In the genomic region with DNA sequence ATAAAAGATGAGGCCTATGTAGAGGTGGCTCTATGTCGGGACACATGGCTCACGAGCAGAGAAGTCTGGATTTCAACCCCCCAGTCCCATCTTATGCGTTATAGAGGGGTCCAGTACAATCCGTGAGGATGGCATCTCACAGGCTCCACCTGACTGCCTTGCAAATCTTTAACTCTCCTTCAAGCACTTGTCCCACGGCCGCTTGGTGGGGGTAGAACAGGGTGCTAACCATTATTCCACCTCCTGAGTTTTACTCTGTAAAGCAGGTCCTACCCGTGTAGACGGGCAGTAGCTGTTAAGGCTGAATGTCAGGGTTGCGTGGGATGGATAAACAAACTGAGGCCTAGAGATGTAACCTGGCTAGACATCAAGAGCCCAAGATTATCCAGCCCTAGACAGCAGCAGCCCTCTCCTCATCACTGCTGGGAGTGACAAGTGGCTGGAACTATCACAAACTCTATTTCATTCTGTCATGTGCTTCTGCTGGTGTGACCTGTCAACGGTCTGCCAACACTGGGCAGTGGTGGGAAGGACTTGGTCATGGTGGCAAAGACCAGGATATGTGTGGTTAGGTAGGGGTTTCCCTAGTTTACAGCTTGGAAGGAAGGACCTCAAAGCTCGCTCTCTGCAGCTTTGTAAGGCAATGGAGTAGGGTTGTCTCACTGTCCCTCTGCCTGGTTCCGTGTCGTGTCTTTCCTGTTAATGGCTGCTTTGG, we compare ENCODE assay signal across 14 mouse cellular contexts. TPM values are rescaled to one million over a fixed set of nuclear protein-coding genes. Genes with fewer than 3 reads are reported as not detected.
A peak's percentile ranks its signal among the peaks of the same experiment; 100 is the strongest.
DNase-seq lines count a peak whose midpoint lies in the region; ATAC-seq and TF ChIP-seq lines count a peak whose summit lies in the region.
"Had no signal": no experiment of that assay in that cellular context is flagged by ENCODE, and none has a peak within 500 bp of the region (broad histone marks: within the 10 kb centered on the region; RNA-seq: fewer than 3 reads in every experiment).

No protein-coding gene starts in this region.

- H3K9ac ChIP-seq in liver, embryonic 11.5 days (ENCODE audit: low read depth, low read length), result no peak overlapping the region
- no peak overlapping the region for H3K9ac ChIP-seq in intestine, embryonic 15.5 days
- H3K9ac ChIP-seq: heart, embryonic 15.5 days had no signal

- peaks cover 56% of the 10 kb centered on the region for H3K4me1 ChIP-seq in liver, embryonic 11.5 days (replicated peaks; ENCODE audit: control insufficient read depth, insufficient read depth, low read length)
- H3K4me1 ChIP-seq in intestine, embryonic 15.5 days (replicated peaks), result peaks cover 30% of the 10 kb centered on the region
- peaks cover 21% of the 10 kb centered on the region for H3K4me1 ChIP-seq in small intestine, adult 2 months (ENCODE audit: control insufficient read depth, insufficient read depth, insufficient read length, low read length)

- peaks cover 7% of the 10 kb centered on the region; the same call in 1 of the 2 replicates for H3K27me3 ChIP-seq in liver, embryonic 11.5 days (replicated peaks; ENCODE audit: control insufficient read depth, insufficient read depth, low read length)
- H3K27me3 ChIP-seq in intestine, embryonic 15.5 days (replicated peaks), result no peaks in the 10 kb centered on the region
- no peaks in the 10 kb centered on the region for H3K27me3 ChIP-seq in small intestine, adult 2 months (ENCODE audit: control insufficient read depth, insufficient read depth, low read length)

- ATAC-seq in liver, embryonic 11.5 days (replicated peaks; ENCODE audit: low FRiP score), result no peak
- no peak for ATAC-seq in intestine, embryonic 15.5 days
- ATAC-seq in megakaryocyte progenitor cell, adult 5-6 weeks (replicated peaks; ENCODE audit: poor library complexity), result no peak
- ATAC-seq: CD4-positive, CD25-positive, alpha-beta regulatory T cell, adult 4 months; inflammation-experienced regulatory T-cells, adult 6 months had no signal

- no peak overlapping the region for H3K4me3 ChIP-seq in liver, embryonic 11.5 days (ENCODE audit: low read depth, low read length)
- H3K4me3 ChIP-seq in intestine, embryonic 15.5 days (replicated peaks), result no peak overlapping the region
- peak overlapping the region; percentile 52 for H3K4me3 ChIP-seq in small intestine, adult 2 months (ENCODE audit: low read depth, low read length)

- TF ChIP-seq POLR2A in small intestine, adult 2 months (IDR thresholded peaks at IDR 0.05; ENCODE audit: low read depth, low read length), result no peak

- H3K9me3 ChIP-seq in liver, embryonic 11.5 days (ENCODE audit: control insufficient read depth, low read length), result no peaks in the 10 kb centered on the region
- H3K9me3 ChIP-seq in intestine, embryonic 15.5 days, result no peaks in the 10 kb centered on the region
- H3K9me3 ChIP-seq: heart, embryonic 15.5 days had no signal

- DNase-seq in liver, embryonic 11.5 days (ENCODE audit: low spot score), result no peak
- DNase-seq in liver, result no peak
- DNase-seq in kidney, postnatal 10 days, result peak; percentile 38
- no peak for DNase-seq in adrenal gland, adult 8-10 months
- DNase-seq in layer of hippocampus, adult 9-10 months (ENCODE audit: low spot score), result no peak
- DNase-seq: cerebellum, adult 9-10 months; layer of hippocampus, postnatal 36 days had no signal

- H3K27ac ChIP-seq in liver, embryonic 11.5 days (ENCODE audit: low read depth, low read length), result peak overlapping the region; percentile 77; the same call in 1 of the 2 replicates
- H3K27ac ChIP-seq in intestine, embryonic 15.5 days, result peak overlapping the region; percentile 19; the same call in 1 of the 2 replicates
- peak overlapping the region; percentile 92 for H3K27ac ChIP-seq in small intestine, adult 2 months (ENCODE audit: insufficient read depth, low read depth, low read length)

- no peak for TF ChIP-seq CTCF in small intestine, adult 2 months (IDR thresholded peaks at IDR 0.05; ENCODE audit: extremely low read depth, insufficient read length, insufficient replicate concordance, low read depth, low read length)

- H3K36me3 ChIP-seq in liver, embryonic 11.5 days (ENCODE audit: control insufficient read depth, insufficient read depth, low read length), result no peaks in the 10 kb centered on the region
- no peaks in the 10 kb centered on the region for H3K36me3 ChIP-seq in intestine, embryonic 15.5 days
- H3K36me3 ChIP-seq in small intestine, adult 2 months (ENCODE audit: control insufficient read depth, insufficient read depth, low read length), result peaks cover 51% of the 10 kb centered on the region
- H3K36me3 ChIP-seq: heart, embryonic 15.5 days had no signal

- WGBS in liver, embryonic 11.5 days, result 83% methylated on average over 13 of the region's 13 CpGs
- 88% methylated on average over 13 of the region's 13 CpGs for WGBS in intestine, embryonic 15.5 days
- WGBS in small intestine, adult 2 months, result 41% methylated on average over 13 of the region's 13 CpGs

- H3K4me2 ChIP-seq in liver, embryonic 11.5 days, result no peak overlapping the region
- no peak overlapping the region for H3K4me2 ChIP-seq in intestine, embryonic 15.5 days (replicated peaks)

RNA-seq across cellular contexts. Expression of a gene that starts 5.8 kb away (rescaled TPM):
- polyA plus RNA-seq in liver, embryonic 11.5 days (2014; fragmentation: Nextera tagmentation; extraction: Ambion mirVana), result 1.8 and 2.2 TPM in 2 replicates
- polyA plus RNA-seq in intestine, embryonic 15.5 days (2015; fragmentation: Nextera tagmentation; extraction: Ambion mirVana), result 84.7 and 86.9 TPM in 2 replicates
- 56.6 and 137 TPM in 2 replicates for polyA plus RNA-seq in small intestine, adult 2 months (2012; rRNA removed)
- total RNA-seq in adrenal gland, adult 8-10 months (2022), result under 1 TPM in 3 of 4 experiments, not detected in 1; 0.28 to 0.70 (median 0.32) TPM
- not detected in 2 replicates for total RNA-seq in megakaryocyte progenitor cell, adult 5-6 weeks (2015)
- not detected in 2 replicates for total RNA-seq in megakaryocyte progenitor cell, adult 5-6 weeks (2017)
- total RNA-seq: gastrocnemius, adult 8-10 months; layer of hippocampus, postnatal 36 days had no signal

RNA-seq across cellular contexts. Expression of a gene that starts 10.1 kb away (rescaled TPM):
- 206 and 226 TPM in 2 replicates for polyA plus RNA-seq in liver, embryonic 11.5 days (2014; fragmentation: Nextera tagmentation; extraction: Ambion mirVana)
- polyA plus RNA-seq in intestine, embryonic 15.5 days (2015; fragmentation: Nextera tagmentation; extraction: Ambion mirVana), result 81.9 and 92.8 TPM in 2 replicates
- polyA plus RNA-seq in small intestine, adult 2 months (2012; rRNA removed), result 28.4 and 44.6 TPM in 2 replicates
- 10 to 100 TPM; 34.5 to 43.3 (median 39.4) TPM for total RNA-seq in adrenal gland, adult 8-10 months (2022)
- total RNA-seq in megakaryocyte progenitor cell, adult 5-6 weeks (2015), result 22.5 and 23.0 TPM in 2 replicates
- 36.3 and 38.7 TPM in 2 replicates for total RNA-seq in megakaryocyte progenitor cell, adult 5-6 weeks (2017)

RNA-seq across cellular contexts. Expression of a gene that starts 17.4 kb away (rescaled TPM):
- 69.6 and 71.3 TPM in 2 replicates for polyA plus RNA-seq in liver, embryonic 11.5 days (2014; fragmentation: Nextera tagmentation; extraction: Ambion mirVana)
- 64.2 and 66.7 TPM in 2 replicates for polyA plus RNA-seq in intestine, embryonic 15.5 days (2015; fragmentation: Nextera tagmentation; extraction: Ambion mirVana)
- 23.2 and 33.1 TPM in 2 replicates for polyA plus RNA-seq in small intestine, adult 2 months (2012; rRNA removed)
- total RNA-seq in adrenal gland, adult 8-10 months (2022), result 10 to 100 TPM; 55.2 to 82.1 (median 71.5) TPM
- 30.3 and 31.4 TPM in 2 replicates for total RNA-seq in megakaryocyte progenitor cell, adult 5-6 weeks (2015)
- total RNA-seq in megakaryocyte progenitor cell, adult 5-6 weeks (2017), result 70.1 and 74.3 TPM in 2 replicates

RNA-seq across cellular contexts. Expression of a gene that starts 49.0 kb away (rescaled TPM):
- 18.3 and 18.9 TPM in 2 replicates for polyA plus RNA-seq in liver, embryonic 11.5 days (2014; fragmentation: Nextera tagmentation; extraction: Ambion mirVana)
- 13.3 and 15.1 TPM in 2 replicates for polyA plus RNA-seq in intestine, embryonic 15.5 days (2015; fragmentation: Nextera tagmentation; extraction: Ambion mirVana)
- 11.0 and 20.1 TPM in 2 replicates for polyA plus RNA-seq in small intestine, adult 2 months (2012; rRNA removed)
- 10 to 100 TPM; 13.8 to 21.0 (median 16.4) TPM for total RNA-seq in adrenal gland, adult 8-10 months (2022)
- 21.0 and 27.4 TPM in 2 replicates for total RNA-seq in megakaryocyte progenitor cell, adult 5-6 weeks (2015)
- total RNA-seq in megakaryocyte progenitor cell, adult 5-6 weeks (2017), result 2.3 and 2.8 TPM in 2 replicates

Comparison
In these comparisons a context has a peak if more than half of its experiments do, and no peak if none do; other contexts are left out.
1. H3K27ac ChIP-seq: peak in every context shown above with its lines; median percentile 92 in small intestine, adult 2 months; 77 in liver, embryonic 11.5 days; 19 in intestine, embryonic 15.5 days.
2. RNA of a gene that starts 5.8 kb away (polyA plus RNA-seq): 56.6 to 137 TPM in small intestine, adult 2 months and 84.7 to 86.9 TPM in intestine, embryonic 15.5 days; 1.8 to 2.2 TPM in liver, embryonic 11.5 days; every median in the first group is over 10 times any median in the second.